Mouse (Mus musculus) C2C12 (cell line): ENCODE measurements around the gene Rnf149. TPM values are rescaled to one million over a fixed set of nuclear protein-coding genes. Genes with fewer than 3 reads are reported as not detected.

Source experiments
- H3K27me3 ChIP-seq: one replicate; pipeline ENCODE4 v1.6.1; 2011; ENCODE audit not compliant: control insufficient read depth, insufficient read depth, insufficient read length
- H3K36me3 ChIP-seq: one replicate; pipeline ENCODE4 v1.6.1; 2011; ENCODE audit not compliant: control insufficient read depth, insufficient read depth
- H3K4me3 ChIP-seq: one replicate; pipeline ENCODE4 v1.5.1; 2011; ENCODE audit warnings: mild to moderate bottlenecking, control low read depth; ENCODE audit not compliant: poor library complexity, insufficient read depth, severe bottlenecking
- H3K79me2 ChIP-seq: one replicate; pipeline ENCODE4 v1.6.1; 2011; ENCODE audit not compliant: control insufficient read depth, insufficient read depth
- H3K79me3 ChIP-seq: one replicate; pipeline ENCODE4 v1.6.1; 2011; ENCODE audit warnings: low read depth, control low read depth
- H3ac ChIP-seq: one replicate; pipeline ENCODE3; 2011; ENCODE audit warnings: low read depth; ENCODE audit not compliant: control insufficient read depth, insufficient read length
- CEBPB ChIP-seq: IDR thresholded peaks from one replicate; pipeline ENCODE4 v1.6.1; 2011; ENCODE audit warnings: low read depth, mild to moderate bottlenecking, control low read depth, moderate library complexity
- CTCF ChIP-seq: IDR thresholded peaks from one replicate; pipeline ENCODE4 v1.5.1; 2011; ENCODE audit not compliant: control insufficient read depth, insufficient read depth, insufficient read length
- FOSL1 ChIP-seq: IDR thresholded peaks from one replicate; pipeline ENCODE4 v1.8.0; 2011; ENCODE audit warnings: mild to moderate bottlenecking, low read length; ENCODE audit not compliant: poor library complexity, insufficient read depth, severe bottlenecking
- MAX ChIP-seq: IDR thresholded peaks from one replicate; pipeline ENCODE4 v1.6.1; 2011; ENCODE audit warnings: mild to moderate bottlenecking, control low read depth
- MYOD1 ChIP-seq: IDR thresholded peaks from one replicate; pipeline ENCODE4 v1.6.1; 2011; ENCODE audit warnings: low read depth; ENCODE audit not compliant: control insufficient read depth, insufficient read length
- MYOG ChIP-seq: IDR thresholded peaks from one replicate; pipeline ENCODE4 v1.6.1; 2011; ENCODE audit not compliant: control insufficient read depth, insufficient read length; ENCODE audit errors: extremely low read depth
- USF1 ChIP-seq: IDR thresholded peaks from one replicate; pipeline ENCODE4 v1.6.1; 2011; ENCODE audit warnings: low read depth, mild to moderate bottlenecking, control low read depth, moderate library complexity
- polyA plus RNA-seq: library from polyadenylated mRNA; unstranded; fragments of >200 nt; fragmentation: generic; extraction: Trizol; gene quantifications from one replicate; pipeline ENCODE4 v1.2.1, GENCODE M21; 2012; ENCODE audit warnings: missing spikeins

The Rnf149 gene
- polyA plus RNA-seq, 1 experiment = 23.0 TPM

DNA sequence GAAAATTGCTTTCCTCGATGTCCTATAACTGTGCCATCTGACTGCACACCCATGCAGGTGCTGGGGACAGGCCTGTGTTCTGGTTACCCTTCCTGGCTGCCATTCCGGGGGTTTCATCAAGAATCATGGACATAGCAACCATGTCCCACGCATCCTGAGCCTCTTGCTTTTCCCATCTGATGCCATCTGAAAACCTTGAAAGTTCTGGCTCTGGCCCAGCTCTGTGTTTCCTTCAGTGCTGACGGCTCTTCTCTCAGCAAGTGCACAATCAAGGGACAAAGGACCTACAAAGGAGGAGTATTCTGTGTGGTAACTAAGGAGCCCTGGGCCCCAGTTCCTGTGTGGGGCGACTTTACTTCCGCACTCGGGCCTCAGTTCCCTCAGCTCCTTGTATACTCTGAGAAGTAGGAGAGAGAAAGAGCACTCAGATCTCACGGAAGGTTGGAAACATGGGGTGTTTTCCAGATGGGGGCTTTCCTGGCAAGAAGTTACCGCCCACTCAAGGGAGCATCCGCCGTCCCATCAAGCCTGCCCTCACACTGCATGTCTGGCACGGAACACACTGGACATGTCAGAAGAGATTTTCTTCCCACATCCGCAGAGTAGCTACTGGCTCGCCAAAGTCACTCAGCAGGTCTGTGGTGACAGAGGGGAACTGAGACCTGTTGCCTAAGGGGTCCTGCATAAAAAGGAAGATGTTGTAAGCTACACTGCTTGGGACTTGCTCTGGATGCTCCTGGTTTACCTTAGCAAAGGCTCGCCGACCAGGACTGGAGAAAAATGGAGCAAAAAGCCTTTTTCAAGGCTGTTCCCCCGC is 74.2 kb downstream of the Rnf149 start:
- no peak overlapping the region for H3ac ChIP-seq
- TF ChIP-seq USF1 = no peak
- TF ChIP-seq FOSL1 = no peak
- TF ChIP-seq MYOG = no peak
- TF ChIP-seq CEBPB = no peak
- TF ChIP-seq MYOD1 = no peak
- no peak for TF ChIP-seq MAX
- TF ChIP-seq CTCF = no peak
- peaks cover 34% of the 10 kb centered on the region for H3K27me3 ChIP-seq
- H3K79me3 ChIP-seq = no peaks in the 10 kb centered on the region
- no peaks in the 10 kb centered on the region for H3K79me2 ChIP-seq
- no peak overlapping the region for H3K4me3 ChIP-seq
- H3K36me3 ChIP-seq = no peaks in the 10 kb centered on the region

Other genes starting within 250 kb of the Rnf149 start
- gene Rpl31, start 209.6 kb downstream of the Rnf149 start, polyA plus RNA-seq = 1,915 TPM
- 0.43 TPM for gene Tbc1d8, start 98.7 kb downstream of the Rnf149 start, polyA plus RNA-seq
- gene Cnot11, start 42.4 kb downstream of the Rnf149 start, polyA plus RNA-seq = 20.4 TPM
- not detected for gene Creg2, start 74.1 kb upstream of the Rnf149 start, polyA plus RNA-seq
- gene Rfx8, start 143.6 kb upstream of the Rnf149 start, polyA plus RNA-seq = 0.02 TPM
- 0.22 TPM for gene Gm3646, start 227.9 kb upstream of the Rnf149 start, polyA plus RNA-seq